Mouse (Mus musculus): ENCODE data around the gene Tomm70a. TPM values are rescaled to one million over a fixed set of nuclear protein-coding genes. Genes with fewer than 3 reads are reported as not detected.

Gene Tomm70a
- polyA plus RNA-seq, 1 experiment from 2014 or later = 62.3 TPM

DNA sequence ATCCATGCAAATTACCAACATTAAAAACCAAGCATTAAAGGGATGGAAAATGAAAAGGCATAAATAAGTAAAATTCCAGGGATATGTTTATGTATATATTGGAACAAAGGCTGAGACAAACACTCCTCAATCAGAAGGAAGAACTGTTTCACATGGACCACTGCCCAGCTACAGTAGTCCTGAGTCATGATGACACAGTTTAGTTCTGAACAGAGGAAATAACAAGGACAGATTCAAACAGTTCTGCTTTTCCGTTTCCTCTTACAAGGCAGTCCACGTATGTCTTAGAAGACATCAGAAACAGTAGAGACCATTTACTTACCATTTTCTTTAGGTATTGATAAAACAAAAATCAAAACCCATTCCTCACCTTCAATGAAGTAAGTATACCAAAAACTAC lies 68.0 kb downstream of the Tomm70a start:
- ATAC-seq (ENCODE audit: low FRiP score) (no peak), DNase-seq (ENCODE audit: low spot score) (no peak)
- H3K9ac ChIP-seq (ENCODE audit: low read depth, low read length) = no peak overlapping the region
- WGBS = 93% methylated on average over 2 of the region's 2 CpGs
- H3K27ac ChIP-seq (ENCODE audit: low read depth, low read length) = no peak overlapping the region
- no peak overlapping the region for H3K4me2 ChIP-seq (replicated peaks; ENCODE audit: low read depth, low read length)
- H3K9me3 ChIP-seq (ENCODE audit: control insufficient read depth, low read length) = no peaks in the 10 kb centered on the region
- H3K27me3 ChIP-seq (ENCODE audit: control insufficient read depth, insufficient read depth, low read length) = no peaks in the 10 kb centered on the region
- peaks cover 3% of the 10 kb centered on the region; the same call in 1 of the 2 replicates for H3K36me3 ChIP-seq (ENCODE audit: control insufficient read depth, insufficient read depth, low read length)
- no peaks in the 10 kb centered on the region for H3K4me1 ChIP-seq (replicated peaks; ENCODE audit: control insufficient read depth, insufficient read depth, low read length)
- no peak overlapping the region for H3K4me3 ChIP-seq (ENCODE audit: low read depth, low read length)

DNA sequence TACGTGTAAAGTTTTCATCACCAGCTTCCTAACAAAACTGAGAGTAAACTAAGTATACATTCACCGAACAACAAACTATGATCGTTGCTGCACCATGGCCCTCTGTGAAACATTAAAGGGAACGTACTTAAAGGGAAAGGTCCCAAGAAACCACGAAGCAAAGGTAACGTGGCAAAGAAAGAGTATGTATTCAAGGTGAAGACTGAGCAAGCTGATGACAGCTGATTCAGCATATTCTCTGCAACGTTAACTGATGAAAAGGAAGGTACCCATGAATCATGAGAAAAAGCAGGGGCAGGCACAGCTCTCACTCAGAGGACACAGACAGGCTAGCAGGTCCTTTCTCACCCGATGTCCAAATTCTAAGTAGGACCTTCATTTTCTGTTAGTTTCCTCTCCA lies 68.9 kb downstream of the Tomm70a start:
- no peak overlapping the region for H3K9ac ChIP-seq (ENCODE audit: low read depth, low read length)
- H3K9me3 ChIP-seq (ENCODE audit: control insufficient read depth, low read length) = no peaks in the 10 kb centered on the region
- no peaks in the 10 kb centered on the region for H3K4me1 ChIP-seq (replicated peaks; ENCODE audit: control insufficient read depth, insufficient read depth, low read length)
- no peak overlapping the region for H3K4me3 ChIP-seq (ENCODE audit: low read depth, low read length)
- no peak overlapping the region for H3K4me2 ChIP-seq (replicated peaks; ENCODE audit: low read depth, low read length)
- no peak for DNase-seq (ENCODE audit: low spot score)
- 91% methylated on average over 8 of the region's 8 CpGs for WGBS
- peaks cover 3% of the 10 kb centered on the region; the same call in 1 of the 2 replicates for H3K36me3 ChIP-seq (ENCODE audit: control insufficient read depth, insufficient read depth, low read length)
- H3K27ac ChIP-seq (ENCODE audit: low read depth, low read length) = no peak overlapping the region
- ATAC-seq (ENCODE audit: low FRiP score) = no peak
- no peaks in the 10 kb centered on the region for H3K27me3 ChIP-seq (ENCODE audit: control insufficient read depth, insufficient read depth, low read length)

DNA sequence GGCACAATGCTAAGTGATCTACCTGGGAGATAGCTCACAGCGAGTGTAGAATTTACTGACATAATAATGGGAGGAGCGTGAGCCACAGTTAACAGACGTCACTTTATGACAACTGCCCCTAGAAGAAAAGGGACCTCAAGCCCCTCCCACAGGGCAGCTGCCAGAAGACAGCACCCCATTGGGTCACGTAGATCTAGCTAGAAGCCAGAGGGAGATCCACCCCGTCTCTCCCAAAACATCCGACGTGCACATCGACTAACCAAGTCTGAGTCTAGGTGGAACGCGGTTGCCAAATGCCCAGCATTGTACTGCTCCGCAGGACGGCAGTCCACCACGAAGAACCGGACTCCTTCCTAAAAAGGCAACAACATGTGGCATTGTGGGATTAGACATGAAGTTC lies 69.7 kb downstream of the Tomm70a start:
- Histone ChIP-seq H3K27me3 (ENCODE audit: control insufficient read depth, insufficient read depth, low read length) (no peaks in the 10 kb centered on the region), H3K4me3 (ENCODE audit: low read depth, low read length) (no peak overlapping the region), H3K4me2 (replicated peaks; ENCODE audit: low read depth, low read length) (no peak overlapping the region), H3K9ac (ENCODE audit: low read depth, low read length) (no peak overlapping the region), H3K4me1 (replicated peaks; ENCODE audit: control insufficient read depth, insufficient read depth, low read length) (no peaks in the 10 kb centered on the region), H3K9me3 (ENCODE audit: control insufficient read depth, low read length) (no peaks in the 10 kb centered on the region), H3K27ac (ENCODE audit: low read depth, low read length) (no peak overlapping the region), H3K36me3 (ENCODE audit: control insufficient read depth, insufficient read depth, low read length) (peaks cover 3% of the 10 kb centered on the region; the same call in 1 of the 2 replicates)
- no peak for DNase-seq (ENCODE audit: low spot score)
- 89% methylated on average over 14 of the region's 14 CpGs for WGBS
- no peak for ATAC-seq (ENCODE audit: low FRiP score)

DNA sequence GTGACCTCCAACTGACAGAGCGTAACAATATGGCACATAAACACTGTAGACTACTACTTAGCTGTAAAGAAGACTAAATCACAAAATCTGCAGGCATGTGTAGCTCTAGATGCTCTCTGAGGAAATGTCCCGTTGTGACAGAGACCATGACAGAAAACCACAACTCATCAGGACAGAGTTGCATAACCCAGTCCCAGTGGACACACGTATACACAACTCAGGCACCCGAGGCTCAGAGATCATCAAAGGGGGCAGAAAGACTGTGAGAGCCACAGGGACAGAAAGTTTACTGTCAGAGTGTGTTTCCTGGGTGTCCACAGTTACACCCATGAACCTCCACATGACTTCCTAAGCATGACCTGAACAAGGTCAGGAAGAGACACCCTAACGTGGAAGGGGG lies 75.1 kb downstream of the Tomm70a start:
- no peak for DNase-seq (ENCODE audit: low spot score)
- ATAC-seq (ENCODE audit: low FRiP score) = no peak
- 92% methylated on average over 5 of the region's 5 CpGs for WGBS

DNA sequence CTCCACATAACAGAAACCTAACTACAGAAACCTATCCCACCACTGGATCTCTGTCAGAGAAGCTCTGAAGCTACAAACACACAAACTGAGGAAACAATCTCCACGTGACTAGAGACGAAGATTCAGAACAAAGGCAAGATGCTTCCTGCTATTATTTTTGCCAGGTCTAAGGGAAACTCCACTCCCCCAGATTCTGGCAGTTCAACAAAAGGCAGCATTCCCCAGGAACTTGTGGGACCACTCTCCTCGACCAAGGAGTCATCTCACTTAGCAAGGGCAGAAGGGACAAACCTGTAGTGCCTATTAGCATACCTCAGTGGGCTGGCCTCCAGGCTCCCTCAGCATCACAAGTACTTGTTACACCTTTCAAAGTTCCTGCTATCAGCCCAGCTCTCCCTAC lies 75.8 kb downstream of the Tomm70a start:
- Histone ChIP-seq H3K9me3 (ENCODE audit: control insufficient read depth, low read length) (no peaks in the 10 kb centered on the region), H3K27ac (ENCODE audit: low read depth, low read length) (no peak overlapping the region), H3K4me1 (replicated peaks; ENCODE audit: control insufficient read depth, insufficient read depth, low read length) (no peaks in the 10 kb centered on the region), H3K27me3 (ENCODE audit: control insufficient read depth, insufficient read depth, low read length) (no peaks in the 10 kb centered on the region), H3K9ac (ENCODE audit: low read depth, low read length) (no peak overlapping the region), H3K4me2 (replicated peaks; ENCODE audit: low read depth, low read length) (no peak overlapping the region), H3K36me3 (ENCODE audit: control insufficient read depth, insufficient read depth, low read length) (peaks cover 2% of the 10 kb centered on the region; the same call in 1 of the 2 replicates), H3K4me3 (ENCODE audit: low read depth, low read length) (no peak overlapping the region)
- 73% methylated on average over 3 of the region's 3 CpGs for WGBS
- no peak for ATAC-seq (ENCODE audit: low FRiP score)
- no peak for DNase-seq (ENCODE audit: low spot score)

More for the DNA sequence above, 75.1 kb downstream of the Tomm70a start:
- H3K9ac ChIP-seq (ENCODE audit: low read depth, low read length) = no peak overlapping the region
- no peak overlapping the region for H3K4me3 ChIP-seq (ENCODE audit: low read depth, low read length)
- H3K4me1 ChIP-seq (replicated peaks; ENCODE audit: control insufficient read depth, insufficient read depth, low read length) = no peaks in the 10 kb centered on the region
- no peaks in the 10 kb centered on the region for H3K27me3 ChIP-seq (ENCODE audit: control insufficient read depth, insufficient read depth, low read length)
- peaks cover 3% of the 10 kb centered on the region; the same call in 1 of the 2 replicates for H3K36me3 ChIP-seq (ENCODE audit: control insufficient read depth, insufficient read depth, low read length)
- H3K4me2 ChIP-seq (replicated peaks; ENCODE audit: low read depth, low read length) = no peak overlapping the region
- no peak overlapping the region for H3K27ac ChIP-seq (ENCODE audit: low read depth, low read length)
- no peaks in the 10 kb centered on the region for H3K9me3 ChIP-seq (ENCODE audit: control insufficient read depth, low read length)

Other genes with a start within 250 kb of the Tomm70a start
- 8.2 and 12.8 TPM in 2 replicates for gene Tmem45a, start 235.5 kb upstream of the Tomm70a start, polyA plus RNA-seq (2014; fragmentation: Nextera tagmentation; extraction: Ambion mirVana)
- gene Lnp1, start 193.6 kb upstream of the Tomm70a start, polyA plus RNA-seq (2014; fragmentation: Nextera tagmentation; extraction: Ambion mirVana) = not detected in 2 replicates
- gene Tmem45a2, start 50.3 kb upstream of the Tomm70a start, polyA plus RNA-seq (2014; fragmentation: Nextera tagmentation; extraction: Ambion mirVana) = not detected in 2 replicates
- gene Nit2, start 45.6 kb downstream of the Tomm70a start, polyA plus RNA-seq (2014; fragmentation: Nextera tagmentation; extraction: Ambion mirVana) = 46.6 and 49.0 TPM in 2 replicates
- gene Tbc1d23, start 109.8 kb downstream of the Tomm70a start, polyA plus RNA-seq (2014; fragmentation: Nextera tagmentation; extraction: Ambion mirVana) = 26.7 and 33.7 TPM in 2 replicates
- 0.17 and 0.20 TPM in 2 replicates for gene Tmem30c, start 171.2 kb downstream of the Tomm70a start, polyA plus RNA-seq (2014; fragmentation: Nextera tagmentation; extraction: Ambion mirVana)
- gene Filip1l, start 231.4 kb downstream of the Tomm70a start, polyA plus RNA-seq (2014; fragmentation: Nextera tagmentation; extraction: Ambion mirVana) = 9.7 and 11.8 TPM in 2 replicates

All from hindbrain, embryonic 11.5 days (tissue).